Mouse (Mus musculus): ENCODE measurements at regions not wholly inside any gene's neighbourhood (a gene's known extent, or its start where the extent isn't known, plus 50 kb on each side); places are given as distances from the start of the nearest gene placed in this dataset.
A peak's percentile ranks its signal among the peaks of the same experiment; 100 is the strongest.

DNA sequence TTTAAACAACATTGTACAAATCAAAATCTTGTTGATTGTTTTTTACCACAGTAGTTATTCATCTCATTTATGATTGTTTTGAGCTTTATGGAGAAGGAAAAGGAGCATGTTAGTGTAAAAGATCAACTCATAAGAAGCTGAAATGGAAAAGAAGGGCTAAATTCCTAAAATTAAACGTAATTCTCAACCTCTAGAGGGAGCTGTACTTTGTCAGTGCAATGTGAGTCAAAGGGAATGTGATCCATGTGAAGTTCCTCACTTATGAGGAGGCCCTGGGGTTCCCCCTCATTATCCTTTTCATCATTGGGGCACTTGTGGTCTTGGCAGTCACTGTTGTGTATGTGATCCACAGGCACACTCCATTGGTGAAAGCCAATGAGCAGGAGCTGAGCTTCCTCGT lies 54.0 kb upstream of the Vmn2r7 start:
- DNase-seq, result no peak

DNA sequence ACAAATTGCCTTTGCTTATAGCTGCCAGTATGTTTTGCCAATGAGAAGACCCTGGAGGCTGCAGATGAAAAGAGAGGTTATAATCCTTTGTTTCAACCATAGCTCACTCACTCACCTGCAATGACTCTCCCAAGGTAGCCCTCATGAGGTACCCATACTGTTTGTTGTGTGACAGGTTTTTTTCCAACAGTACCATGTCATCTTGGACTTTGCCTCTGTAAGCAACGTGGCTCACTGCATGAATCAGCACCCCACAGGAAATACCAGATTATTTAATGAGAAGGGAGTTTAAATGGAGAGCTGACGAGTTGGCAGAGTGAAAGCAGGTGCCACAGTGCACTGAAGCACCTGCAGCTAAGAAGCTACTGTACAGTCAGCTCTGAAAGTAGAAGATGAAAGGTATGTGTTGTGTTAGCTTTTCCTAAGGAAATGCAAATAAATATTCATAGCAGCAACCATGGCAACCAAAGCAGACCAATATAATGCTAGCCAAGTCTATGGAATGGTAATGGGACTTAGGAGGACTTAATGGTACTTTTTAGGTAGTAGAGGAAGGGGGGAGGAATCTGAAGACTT lies 56.8 kb upstream of the Vmn2r7 start:
- DNase-seq, result no peak

DNA sequence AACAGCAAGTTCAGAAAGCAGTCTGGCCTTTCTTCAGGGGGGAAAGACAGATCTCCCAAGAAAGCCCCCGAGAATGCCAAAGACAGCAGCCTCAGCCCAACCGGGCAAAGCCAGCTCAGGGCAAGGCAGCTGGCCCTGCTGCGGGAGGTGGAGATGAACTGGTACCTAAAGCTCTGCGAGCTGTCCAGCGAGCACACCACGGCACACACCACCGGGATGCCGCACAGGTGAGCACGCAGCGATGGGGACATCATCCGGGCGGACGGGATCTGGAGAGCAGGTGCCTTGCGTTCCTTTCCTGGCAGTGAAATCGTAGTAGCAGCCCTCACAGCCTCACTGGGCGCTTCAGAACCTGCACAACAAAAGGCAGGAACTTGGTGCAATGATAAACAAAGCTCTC lies 104.7 kb upstream of the Vmn2r7 start:
- DNase-seq, result no peak

DNA sequence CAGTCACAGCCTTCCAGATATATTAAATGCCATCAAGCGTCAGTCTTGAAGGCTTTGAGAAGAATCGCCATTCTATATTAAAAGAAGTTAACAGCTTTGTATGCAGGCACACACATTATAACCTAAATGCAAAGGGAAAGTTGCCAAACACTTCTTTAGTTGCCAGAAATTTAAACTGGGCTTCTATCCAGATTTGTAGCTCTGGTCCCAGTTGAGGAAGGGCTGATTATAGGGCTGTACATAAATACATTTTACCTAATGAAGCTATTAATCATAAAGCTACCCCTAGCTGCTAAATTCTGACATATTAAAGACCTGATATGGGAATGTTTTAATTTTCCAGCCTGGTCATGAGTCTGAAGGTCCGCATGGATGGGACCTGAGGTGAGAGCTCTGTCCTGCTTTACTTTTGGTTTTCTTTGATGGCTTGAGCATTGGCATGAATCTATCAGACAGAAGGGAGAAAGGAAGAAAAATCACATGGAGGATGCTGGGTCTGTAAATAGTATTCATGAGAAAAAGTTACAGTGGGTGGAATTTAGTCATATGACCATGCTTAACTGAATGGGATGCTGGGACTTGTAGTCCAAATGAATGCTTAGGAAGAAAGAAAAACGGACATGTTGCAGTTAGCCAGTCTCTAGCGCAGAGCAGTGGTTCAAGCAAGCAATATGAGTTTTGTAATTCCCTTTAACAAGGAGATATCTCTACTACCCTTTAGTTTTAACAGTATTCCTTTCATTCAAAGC lies 120.3 kb upstream of the Vmn2r7 start:
- no peak for DNase-seq

DNA sequence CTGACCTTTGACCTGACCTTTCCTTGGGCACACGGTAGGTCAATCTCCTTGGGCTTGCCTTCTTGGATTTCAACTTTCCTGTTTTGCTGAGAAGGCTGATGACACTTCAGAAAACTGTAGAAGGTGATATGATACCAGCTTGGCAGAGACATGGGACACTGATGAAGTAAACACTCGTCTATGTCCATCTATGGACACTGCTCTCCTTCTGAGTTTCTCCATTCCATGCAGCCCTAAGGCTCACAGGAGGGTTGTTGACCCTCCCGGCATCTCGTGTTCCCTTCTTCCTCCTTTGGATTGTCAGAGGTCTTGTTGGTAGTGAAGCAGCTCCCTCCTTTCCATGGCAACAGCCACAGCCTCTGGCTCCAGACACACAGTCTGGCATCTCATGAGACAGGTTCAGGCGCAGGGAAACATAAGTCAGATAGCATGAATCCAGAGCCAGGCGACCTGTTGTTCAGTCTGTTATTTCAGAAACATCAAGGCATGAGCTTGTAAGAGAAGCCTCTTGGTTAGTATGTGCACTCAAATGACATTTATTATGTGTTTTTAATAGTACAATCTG lies 120.9 kb upstream of the Vmn2r7 start:
- DNase-seq, result no peak

DNA sequence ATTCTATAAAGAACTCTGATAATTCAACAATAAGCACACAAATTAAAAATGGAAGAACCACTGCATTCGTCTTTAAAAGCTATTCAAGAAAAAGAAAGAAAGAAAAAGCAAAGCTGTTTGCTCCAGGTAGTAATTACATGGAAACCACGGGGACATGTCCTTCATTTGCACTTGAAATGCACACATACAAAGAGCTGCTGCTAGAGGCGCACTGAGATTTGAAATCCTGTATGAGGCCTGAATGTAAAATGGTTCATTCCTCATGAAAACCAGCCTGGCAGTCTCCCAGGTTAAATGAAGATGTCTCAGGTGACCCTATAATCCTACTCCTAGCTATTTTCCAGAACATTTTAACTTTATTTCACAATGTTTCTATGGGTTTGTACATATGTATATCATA lies 123.7 kb upstream of the Vmn2r7 start:
- DNase-seq, result no peak

DNA sequence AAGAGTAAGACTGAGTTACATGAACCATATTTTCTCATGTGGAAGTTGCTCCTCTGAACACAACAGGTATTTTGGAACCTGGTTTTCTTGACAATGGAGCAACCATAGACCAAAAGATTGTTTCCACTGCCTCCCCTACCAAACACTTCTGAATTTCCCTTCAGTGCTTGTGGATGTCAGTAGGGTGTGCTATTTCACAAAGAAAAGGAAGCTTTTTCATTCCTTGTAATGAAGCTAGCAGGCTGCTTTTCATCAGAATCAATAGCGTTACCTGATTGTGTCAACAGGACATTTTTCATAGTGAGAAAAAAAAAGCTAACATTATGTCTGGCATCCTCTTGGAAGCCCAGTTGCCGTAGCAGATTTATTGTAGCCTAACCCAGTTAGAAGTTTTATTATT lies 124.8 kb upstream of the Kcnab1 start:
- peak; percentile 25 for DNase-seq

DNA sequence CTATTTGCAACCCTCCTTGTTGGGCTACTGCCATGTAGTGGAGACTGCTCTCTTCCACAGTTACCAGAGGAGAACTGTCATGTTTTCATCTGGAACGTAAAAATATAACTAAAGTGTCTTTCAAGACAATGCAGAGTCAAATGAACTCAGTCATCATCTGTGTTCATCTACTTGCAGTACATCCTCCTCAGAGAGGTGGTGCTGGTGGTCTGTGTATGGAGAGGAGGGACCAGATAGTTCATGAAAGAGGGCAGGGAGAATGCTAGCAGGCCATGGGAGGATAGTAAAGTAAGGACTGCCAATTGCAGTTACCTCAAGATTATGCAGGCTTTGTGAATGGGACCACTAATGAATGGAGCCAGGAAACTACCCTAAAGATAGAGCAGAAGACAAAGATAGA lies 121.5 kb upstream of the Kcnab1 start:
- peak; percentile 46 for DNase-seq

- DNase-seq, result no peak
Observed at GRCm38 (mm10) chr3:64996451-64996850, 112.7 kb upstream of the Kcnab1 start.

DNA sequence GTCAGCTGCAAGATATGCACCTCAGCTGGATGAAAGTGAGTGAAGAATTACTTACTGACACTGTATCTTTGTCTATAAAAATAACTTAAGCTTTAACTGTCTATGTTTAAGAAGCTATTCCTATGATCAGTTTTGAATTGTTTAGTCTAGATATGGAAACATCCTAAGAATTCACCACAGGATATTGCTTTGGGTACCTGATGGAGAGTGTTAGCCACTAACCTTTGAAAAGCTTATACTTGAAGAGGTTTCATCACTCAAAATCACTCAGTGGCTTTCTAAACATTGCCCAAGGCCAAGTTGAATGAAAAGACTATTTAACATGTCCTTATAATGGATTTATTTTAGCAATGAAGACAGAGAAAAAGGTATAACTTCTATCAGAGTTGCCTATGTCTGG lies 111.6 kb upstream of the Kcnab1 start:
- DNase-seq, result no peak

- DNase-seq, result no peak
Observed at GRCm38 (mm10) chr3:65001131-65001530, 108.1 kb upstream of the Kcnab1 start.

DNA sequence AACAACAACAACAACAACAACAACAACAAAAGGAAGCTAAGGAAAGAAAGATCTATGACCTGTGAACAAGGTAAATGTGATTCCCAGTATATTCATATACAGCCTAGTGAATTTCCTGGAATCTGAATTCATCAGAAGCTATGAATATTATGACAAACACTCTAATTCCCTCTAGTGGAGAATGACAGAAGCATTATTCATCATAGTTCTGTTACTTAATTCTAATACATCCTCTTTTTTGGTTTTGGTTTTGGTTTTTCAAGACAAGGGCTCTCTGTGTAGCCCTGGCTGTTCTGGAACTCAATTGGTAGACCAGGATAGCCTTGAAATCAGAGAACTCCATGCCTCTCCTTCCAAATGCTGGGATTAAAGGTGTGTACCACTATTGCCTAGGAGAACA lies 106.6 kb upstream of the Kcnab1 start:
- DNase-seq, result no peak

DNA sequence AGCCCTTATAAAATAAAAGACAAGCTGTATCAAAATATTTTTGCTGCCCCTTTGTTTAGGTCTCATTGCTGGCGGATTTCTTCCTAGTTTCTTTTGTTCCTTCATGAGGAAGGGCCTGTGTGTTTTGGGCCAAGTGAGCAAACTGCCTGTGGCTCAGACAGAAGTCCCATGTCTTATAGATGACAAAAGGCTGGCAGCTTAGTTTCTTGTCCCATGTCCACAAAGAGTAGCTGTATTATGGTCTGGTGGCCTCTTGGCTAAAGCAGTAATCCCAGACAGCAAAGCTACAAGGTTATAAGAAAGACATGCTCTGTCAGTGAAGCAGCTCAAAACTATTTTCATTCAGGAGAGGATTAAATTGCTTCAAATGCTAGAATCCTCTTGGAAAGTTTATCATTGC lies 103.1 kb upstream of the Kcnab1 start:
- no peak for DNase-seq

- DNase-seq, result no peak
Observed at GRCm38 (mm10) chr3:65006565-65006964, 102.6 kb upstream of the Kcnab1 start.

DNA sequence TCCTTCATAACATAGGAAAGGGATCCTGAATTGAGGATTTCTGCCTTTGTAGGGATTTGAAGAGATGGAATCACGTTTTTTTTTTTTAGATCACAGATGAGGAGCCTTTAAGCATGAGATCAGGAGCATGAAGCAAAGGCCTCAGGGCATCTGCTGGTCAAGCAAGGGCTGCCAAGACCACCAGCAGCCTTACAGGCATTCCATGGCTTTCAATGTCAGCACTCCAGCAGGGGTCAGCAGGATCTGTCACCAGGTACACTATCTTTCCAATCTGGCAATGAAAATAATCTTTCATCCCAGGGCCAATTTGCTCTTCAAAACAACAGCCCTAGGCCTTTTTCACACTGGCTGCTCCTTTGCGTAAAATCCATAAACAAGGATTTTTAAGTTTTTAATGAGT lies 85.3 kb upstream of the Kcnab1 start:
- DNase-seq, result peak; percentile 55

DNA sequence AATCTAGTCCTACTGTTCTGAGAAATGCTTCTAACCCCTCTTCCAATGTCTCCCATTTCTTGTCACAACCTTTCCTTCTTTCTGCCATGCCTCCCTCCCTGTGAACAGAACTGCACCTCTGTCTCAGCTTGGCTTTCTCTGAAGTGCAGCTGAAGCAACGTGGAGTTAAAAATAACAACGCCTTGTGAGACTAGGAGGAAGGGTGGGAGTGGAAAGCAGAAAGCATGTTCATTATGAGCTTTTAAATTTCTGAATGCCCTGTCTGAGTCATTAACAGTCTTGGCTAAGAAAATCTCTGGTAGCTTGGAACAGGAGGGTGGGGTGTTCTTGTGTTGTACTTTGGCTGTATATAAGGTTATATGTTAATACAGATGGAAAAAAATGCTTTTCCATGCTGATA lies 71.6 kb upstream of the Kcnab1 start:
- DNase-seq, result no peak

DNA sequence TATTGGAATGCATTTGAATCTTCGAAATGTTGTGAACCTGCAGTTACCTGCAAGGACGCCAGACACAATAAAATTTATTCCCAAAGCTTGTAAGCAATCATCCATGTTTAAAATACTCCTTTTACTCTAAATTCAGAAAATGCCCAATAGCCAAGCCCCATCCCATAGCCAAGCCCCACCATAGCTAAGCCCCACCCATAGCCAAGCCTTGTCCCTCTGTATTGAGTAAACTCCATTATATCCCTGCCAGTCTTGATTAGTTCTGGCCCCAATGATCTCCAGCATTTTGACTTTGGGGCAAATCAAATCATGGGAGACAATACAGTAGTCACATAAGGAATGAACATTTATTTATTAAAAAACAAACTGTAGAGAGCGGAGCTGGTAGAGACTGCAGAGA lies 61.3 kb upstream of the Kcnab1 start:
- no peak for DNase-seq

DNA sequence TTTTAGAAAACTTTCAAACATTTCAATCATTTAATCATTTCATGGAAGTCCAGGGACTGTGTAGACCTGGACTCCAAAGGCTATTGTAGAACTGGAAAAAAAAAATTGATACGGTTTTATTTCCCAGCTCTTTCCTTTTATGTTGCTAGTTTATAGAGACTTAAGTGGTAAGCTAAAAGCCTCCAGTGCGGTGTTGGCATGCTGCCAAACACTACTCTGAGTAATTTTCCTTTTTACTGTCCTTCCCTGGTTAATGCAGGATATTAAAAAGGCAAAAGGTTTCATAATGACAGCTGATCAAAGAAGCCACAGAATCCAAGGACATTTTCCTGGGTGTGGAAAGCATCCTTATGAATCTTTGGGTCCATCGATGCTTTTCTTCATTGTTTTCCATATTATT lies 53.8 kb upstream of the Kcnab1 start:
- DNase-seq, result no peak

Measured in cerebellum, adult 9-10 months (tissue).